Mouse (Mus musculus) hindbrain, embryonic 10.5 days (tissue): ENCODE measurements around the gene Mterf4. TPM values are rescaled to one million over a fixed set of nuclear protein-coding genes. Genes with fewer than 3 reads are reported as not detected.

Source experiments
- polyA plus RNA-seq: library from polyadenylated mRNA; unstranded; fragments of >200 nt; fragmentation: Nextera tagmentation; extraction: Ambion mirVana; gene quantifications from 2 replicates; pipeline ENCODE4 v1.2.1, GENCODE M21; 2016

Gene Mterf4
- polyA plus RNA-seq, 1 experiment from 2014 or later: 37.5 TPM

Other genes starting within 250 kb of the Mterf4 start
- 48.2 and 79.0 TPM in 2 replicates for gene Kif1a, start 204.0 kb downstream of the Mterf4 start, polyA plus RNA-seq
- gene Agxt, start 170.7 kb downstream of the Mterf4 start, polyA plus RNA-seq: not detected in 2 replicates
- gene 2310007B03Rik, start 145.0 kb downstream of the Mterf4 start, polyA plus RNA-seq: 0.78 and 1.1 TPM in 2 replicates
- 0.07 and 0.30 TPM in 2 replicates for gene Crocc2, start 137.2 kb downstream of the Mterf4 start, polyA plus RNA-seq
- 3.4 and 3.5 TPM in 2 replicates for gene Sned1, start 70.1 kb downstream of the Mterf4 start, polyA plus RNA-seq
- 74.2 and 78.5 TPM in 2 replicates for gene Ppp1r7, start 36.9 kb upstream of the Mterf4 start, polyA plus RNA-seq
- 19.7 and 29.7 TPM in 2 replicates for gene Pask, start 37.6 kb upstream of the Mterf4 start, polyA plus RNA-seq
- 0.07 and 0.29 TPM in 2 replicates for gene Ano7, start 68.0 kb upstream of the Mterf4 start, polyA plus RNA-seq
- gene Hdlbp, start 172.9 kb upstream of the Mterf4 start, polyA plus RNA-seq: 98.3 and 113 TPM in 2 replicates
- gene Farp2, start 206.2 kb upstream of the Mterf4 start, polyA plus RNA-seq: 4.1 and 4.8 TPM in 2 replicates